Mouse (Mus musculus) CD4-positive, CD25-positive, alpha-beta regulatory T cell, adult 2 months (primary cell): Measurements from ENCODE around the gene Gemin5.
"Not testable (repeated sequence)": the region's sequence is repeated elsewhere in the genome, so short reads cannot be mapped to it uniquely, and the experiment has no call there.

Source experiments
- DNase-seq: peaks from one replicate; pipeline ENCODE4 v3.0.0-alpha.2; 2012; ENCODE audit warnings: low read depth, low spot score

The Gemin5 gene

DNA sequence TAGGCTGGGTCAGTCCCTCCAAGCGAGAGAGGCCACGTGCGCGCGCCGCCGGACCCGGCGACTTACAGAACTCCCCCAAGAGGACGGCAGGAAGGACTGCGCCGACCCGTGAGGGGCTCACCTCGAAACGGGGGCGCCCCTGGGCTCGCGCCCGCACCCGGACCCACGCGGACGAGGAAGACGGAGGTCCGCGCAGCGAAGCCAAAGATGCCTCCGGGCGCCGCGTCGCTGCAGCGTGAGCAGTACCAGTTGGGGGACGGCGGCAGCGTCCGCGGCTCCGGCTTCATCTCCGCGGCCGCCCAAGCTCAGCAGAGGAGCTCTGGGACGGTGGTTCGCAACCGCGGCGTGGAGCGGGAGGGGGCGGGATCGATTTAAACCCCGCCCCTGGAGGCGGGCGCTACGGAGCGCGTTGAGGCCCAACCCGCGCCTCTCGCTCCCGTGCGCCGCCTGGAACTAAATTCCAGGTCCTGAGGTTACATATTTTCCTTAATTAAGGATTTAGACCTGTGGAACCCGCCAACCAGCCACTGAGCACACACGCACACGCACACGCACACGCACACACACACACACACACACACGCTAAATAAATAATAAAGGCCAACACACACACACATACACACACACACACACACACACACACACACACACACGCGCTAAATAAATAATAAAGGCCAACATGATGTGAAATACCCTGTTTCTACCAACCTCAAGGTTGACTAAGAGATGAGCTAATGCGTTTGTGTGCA, at the start of gene Gemin5:
Gene Gemin5, minus strand, starts transcription at position 373 of the 749 bp plus-strand sequence.
- peak; percentile 89 for DNase-seq

DNA sequence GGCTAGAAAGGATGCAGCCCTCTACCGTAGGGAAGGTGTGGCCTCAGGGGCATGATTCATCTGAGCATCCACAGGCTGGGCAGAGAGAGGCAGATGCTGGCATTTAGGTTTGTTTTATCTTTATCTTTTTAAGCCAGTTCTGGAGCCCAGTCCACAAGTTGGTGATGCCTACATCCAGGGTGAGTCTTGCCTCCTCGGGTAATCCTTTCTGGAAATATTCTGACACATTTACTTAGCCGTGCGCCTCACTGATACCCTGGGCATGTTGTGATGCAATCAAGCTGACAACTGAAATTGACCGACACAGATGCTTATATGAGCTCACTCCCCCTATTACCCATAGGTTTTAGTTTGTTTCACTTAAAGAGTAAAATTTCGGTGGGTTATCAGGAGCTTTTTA, 48.5 kb upstream of the Gemin5 start:
- peak; percentile 31 for DNase-seq

DNA sequence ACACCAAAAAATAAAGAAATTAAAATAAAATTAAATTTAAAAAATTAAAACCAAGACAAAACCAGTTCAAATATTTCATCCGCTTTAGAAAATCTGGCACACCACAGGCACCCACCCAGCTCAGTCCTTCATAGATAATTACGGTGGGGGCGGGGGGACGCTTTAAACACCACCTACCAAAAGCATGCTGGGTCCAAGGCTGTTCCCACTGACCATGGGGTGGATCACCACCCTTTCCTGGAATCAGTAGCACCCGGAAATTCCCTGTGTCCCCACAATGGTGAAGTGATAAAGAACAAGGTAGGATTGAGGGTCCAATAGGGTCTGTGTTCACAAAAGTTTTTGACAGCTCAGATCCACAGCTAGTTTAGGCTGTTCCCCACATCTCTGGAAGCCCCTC, 47.5 kb upstream of the Gemin5 start:
- no peak for DNase-seq

DNA sequence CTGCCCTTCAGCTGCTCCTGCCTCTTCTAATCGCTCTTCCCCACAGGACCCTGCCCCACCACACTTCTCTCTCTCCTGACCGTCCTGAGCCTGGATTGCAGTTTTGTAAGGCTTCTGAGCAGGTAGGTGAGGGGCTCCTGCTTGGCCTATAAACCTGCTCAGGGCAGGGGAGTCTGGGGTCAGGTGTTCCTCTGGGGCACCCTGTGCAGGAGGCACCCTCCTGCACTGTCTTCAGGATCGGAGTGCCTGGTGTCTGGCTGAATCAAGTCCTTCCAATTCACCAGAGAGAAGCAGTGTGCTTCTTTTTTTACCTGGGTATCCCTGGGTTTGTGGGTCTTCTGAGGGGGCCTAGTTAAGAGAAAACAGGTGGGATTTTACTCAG, 46.7 kb upstream of the Gemin5 start:
- not testable (repeated sequence) for DNase-seq

DNA sequence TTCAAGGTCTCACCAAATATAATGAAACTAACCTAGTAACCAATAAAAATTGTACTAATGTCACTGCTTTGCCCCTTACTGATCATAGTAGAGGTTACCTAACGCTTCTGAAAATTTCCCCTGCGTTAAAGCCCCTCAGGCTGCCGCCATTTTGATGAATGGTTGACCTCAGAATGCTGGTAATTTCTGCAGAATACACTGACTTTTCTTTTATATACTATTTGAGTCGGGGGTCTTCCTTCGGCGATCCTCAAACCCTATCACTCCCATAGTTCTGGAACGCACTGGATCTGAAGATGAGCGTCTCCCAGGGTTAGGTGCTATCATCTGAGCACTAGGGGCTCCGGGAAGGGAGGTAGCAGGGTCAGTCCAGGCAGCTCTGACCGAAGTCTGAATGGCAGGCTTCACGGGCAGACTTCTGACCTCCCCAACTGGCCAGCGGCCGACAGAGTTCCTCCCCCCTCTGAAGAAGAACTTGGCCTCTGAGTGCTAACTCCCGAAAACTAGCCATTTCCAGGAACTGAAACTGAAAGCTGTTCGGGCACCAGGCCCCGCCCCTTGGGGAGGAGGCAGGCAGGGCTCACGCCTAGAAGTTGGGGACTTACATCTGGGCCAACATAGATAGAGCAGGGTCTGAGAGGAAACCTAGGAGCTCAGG, 46.2 kb upstream of the Gemin5 start:
- DNase-seq = peak; percentile 88

DNA sequence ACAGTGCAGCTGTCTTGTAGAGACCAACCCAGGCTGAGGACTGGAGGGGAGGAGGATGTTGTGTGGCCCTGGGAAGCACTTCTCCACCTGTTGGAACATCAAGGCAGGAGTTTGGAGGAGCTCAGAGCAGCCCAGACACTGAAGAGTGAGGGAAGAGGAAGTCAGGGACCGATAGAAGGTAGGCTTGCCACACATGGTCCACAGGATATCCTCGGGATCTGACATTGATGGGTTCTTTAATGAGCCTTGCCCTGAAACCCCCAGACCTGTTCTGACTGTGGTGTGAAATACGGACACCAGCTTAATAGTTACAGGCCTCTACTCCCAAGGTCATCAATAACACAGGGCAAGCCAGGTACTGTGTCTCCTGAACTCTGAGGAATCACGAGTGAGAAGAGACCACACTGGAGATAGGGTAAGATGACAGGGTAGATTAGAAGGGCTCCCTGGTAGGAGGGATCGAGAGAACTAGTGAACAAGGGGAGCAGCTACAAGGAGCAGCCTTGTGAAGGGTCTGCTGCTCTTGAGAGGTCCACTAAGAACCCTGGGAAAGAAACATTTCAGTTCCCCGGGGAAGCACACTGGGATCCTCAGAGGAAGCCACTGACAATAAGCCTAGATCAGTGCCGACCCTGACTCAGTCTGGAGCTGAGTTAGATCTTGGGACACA, 45.5 kb upstream of the Gemin5 start:
- no peak for DNase-seq

DNA sequence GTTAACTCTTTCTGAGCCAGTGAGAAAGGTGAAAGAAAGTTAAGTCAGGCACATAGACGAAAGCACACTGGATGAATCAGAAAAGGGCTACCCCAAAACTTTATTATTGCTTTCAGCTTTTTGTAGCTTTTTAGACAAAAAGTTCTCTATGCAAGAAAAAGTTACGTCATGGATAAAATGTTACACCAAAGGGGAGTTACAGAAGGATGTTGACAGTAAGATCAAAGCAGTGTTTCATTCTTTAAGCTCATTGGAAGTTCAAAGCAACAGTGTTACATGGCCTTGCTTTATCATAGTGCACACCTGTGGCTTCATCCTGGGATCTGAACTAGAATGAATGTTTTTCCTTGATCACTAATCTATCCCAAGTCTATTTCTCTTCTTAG, 43.3 kb upstream of the Gemin5 start:
- peak; percentile 74 for DNase-seq

DNA sequence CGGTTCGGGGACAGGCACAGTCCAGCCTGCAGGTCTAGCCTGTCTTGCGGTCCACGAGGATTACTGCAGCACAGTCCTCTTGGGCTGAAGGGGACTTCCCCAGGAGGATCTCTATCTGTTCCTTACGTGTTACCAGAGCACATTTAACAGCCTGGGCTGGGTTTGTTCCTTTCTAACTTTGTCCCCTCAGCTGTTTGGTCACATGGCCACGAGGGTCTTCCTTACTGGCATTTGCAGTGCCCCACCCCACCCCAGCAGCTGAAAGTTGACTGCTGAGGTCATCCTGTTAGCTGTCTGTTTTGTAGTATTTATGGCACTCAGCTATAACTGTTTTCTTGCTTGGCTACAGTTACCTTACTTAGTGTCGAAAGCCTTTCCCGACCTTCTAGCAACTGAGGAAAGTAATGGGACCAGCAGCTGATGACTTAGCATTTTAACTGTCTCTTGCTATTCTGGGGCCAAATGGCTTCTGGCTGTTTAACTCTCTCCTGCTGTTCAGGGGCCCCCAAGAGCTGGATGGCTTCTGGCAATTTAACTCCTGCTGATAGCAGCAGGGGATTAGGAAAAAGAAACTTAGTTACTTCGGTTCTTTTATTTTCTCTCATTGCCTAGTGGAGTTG, 42.8 kb upstream of the Gemin5 start:
- peak; percentile 74 for DNase-seq

DNA sequence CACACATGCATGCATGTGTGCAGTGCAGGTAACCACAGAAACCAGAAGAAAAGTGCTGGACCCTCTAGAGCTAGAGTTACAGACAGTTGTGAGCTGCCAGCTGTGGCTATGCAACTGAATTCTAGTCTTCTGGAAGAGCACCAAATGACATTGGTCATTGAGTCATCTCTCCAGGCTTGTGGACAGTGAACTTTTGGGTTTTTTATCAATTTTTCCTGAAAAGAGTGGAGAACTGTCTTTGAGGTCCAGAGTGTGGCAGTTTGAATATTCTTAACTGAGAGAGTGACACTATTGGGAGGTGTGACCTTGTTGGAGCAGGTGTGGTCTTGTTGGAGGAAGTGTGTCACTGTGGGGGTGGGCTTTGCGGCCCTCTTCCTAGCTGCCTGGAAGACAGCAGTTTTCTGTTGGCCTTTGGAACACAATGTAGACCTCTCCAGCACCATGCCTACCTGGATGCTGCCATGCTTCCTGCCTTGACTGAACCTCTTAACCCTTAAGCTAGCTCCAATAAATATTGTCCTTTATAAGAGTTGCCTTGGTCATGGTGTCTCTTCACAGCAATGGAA, 42.1 kb upstream of the Gemin5 start:
- DNase-seq = peak; percentile 42

DNA sequence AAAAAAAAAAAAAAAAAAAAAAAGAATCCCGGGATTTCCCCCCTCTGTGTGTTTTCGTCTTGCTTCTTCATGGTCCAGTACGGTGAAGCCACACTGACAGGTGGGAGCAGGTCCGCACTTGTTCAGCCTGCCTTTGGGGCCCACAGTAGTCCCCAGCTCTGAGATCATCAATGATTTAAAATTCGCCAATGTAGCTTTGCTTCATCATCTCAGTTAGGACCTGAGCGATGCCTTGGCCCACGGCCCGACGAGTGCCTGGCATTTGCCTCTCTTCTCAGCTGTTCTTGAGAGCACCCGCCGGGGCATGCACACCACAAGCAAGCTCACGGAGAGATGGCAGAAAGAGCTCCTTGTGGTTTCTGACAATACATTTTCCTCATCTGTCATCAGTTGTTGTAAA, 32.7 kb upstream of the Gemin5 start:
- peak; percentile 56 for DNase-seq

DNA sequence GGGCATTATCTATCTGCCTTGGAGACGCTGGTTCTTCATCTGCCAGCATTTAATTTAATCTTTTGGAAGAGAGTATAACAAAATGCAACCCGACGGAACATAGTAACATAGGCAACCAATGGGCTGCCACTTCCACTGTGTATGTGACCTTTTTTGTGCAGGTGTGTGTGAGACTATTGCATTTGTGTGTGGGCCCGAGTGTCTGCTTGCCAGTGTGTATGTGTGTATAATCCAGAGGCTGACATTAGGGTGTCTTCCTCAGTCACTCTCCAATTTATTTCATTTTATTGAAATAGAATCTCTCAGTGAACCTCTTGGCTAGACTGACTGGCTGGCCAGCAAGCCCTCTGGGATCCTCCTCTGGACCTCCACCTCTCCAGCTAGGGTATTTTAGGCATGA, 31.9 kb upstream of the Gemin5 start:
- DNase-seq = peak; percentile 37

DNA sequence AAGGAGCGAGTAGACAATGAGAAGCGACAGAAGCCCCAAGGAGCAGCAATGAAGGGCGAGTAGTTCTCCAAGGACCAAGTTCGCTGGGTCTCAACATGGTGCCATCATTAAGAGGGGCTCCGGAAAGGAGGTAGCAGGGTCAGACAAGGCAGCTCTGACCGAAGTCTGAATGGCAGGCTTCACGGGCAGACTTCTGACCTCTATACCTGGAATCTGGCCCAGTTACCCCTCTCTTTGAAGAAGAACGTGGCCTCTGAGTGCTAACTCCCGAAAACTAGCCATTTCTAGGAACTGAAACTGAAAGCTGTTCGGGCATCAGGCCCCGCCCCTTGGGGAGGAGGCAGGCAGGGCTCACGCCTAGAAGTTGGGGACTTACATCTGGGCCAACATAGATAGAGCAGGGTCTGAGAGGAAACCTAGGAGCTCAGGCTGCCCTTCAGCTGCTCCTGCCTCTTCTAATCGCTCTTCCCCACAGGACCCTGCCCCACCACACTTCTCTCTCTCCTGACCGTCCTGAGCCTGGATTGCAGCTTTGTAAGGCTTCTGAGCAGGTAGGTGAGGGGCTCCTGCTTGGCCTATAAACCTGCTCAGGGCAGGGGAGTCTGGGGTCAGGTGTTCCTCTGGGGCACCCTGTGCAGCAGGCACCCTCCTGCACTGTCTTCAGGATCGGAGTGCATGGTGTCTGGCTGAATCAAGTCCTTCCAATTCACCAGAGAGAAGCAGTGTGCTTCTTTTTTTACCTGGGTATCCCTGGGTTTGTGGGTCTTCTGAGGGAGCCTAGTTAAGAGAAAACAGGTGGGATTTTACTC, 31.1 kb upstream of the Gemin5 start, which contains the start of the genes Igtp and Irgm2:
Gene Igtp, plus strand, starts transcription at position 328 of the 809 bp plus-strand sequence.
Gene Irgm2, plus strand, starts transcription at position 390 of the 809 bp plus-strand sequence.
- DNase-seq = peak; percentile 90

DNA sequence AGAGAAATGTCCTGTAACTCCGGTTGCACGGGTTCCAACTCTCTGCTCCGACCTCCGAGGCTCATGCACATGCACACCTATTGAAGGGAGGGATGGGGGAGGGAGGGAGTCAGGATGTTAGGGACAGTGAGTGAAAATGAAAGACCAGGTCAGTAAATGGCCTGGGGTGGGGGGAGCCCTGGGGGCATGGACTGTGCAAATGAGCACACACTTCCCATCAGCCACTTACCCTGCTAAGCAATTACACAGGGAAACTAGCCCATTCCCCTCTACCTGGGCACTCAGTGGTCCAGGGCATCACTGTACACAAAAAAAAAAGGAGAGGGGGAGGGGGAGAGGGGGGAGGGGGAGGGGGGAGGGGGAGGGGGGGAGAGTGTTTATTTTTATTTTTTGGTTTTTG, 30.3 kb upstream of the Gemin5 start:
- DNase-seq = no peak

DNA sequence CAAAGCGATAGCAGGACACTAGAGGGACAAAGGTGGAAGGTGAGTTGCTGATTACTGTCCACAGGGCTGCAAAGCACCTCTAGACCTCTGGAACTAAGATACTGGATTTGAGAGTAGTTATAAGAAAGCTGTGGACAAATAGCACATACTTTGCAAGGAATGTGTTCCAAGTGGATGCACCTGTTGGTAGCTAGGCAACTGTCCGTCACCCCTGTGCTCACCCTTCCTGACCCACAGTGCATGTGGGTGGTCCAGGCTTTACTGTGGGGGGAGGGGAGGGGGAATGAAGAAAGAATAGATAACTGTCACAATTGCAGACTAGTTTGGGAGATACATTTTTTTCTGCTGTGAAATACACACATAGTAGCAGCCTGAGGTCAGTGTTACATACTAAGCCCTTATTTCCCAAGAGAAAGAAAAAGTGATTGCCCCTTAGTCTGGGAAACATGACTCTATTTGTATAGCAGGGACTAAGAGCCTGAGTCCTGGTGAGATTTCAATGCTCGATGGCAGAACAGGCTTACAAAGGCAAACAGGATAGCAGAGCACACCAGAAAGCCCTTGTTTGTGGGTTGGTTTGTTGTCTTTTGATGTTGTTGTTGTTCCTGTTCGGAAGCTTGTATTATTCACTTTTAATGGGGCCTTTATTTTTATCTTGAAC, 25.7 kb upstream of the Gemin5 start:
- no peak for DNase-seq

DNA sequence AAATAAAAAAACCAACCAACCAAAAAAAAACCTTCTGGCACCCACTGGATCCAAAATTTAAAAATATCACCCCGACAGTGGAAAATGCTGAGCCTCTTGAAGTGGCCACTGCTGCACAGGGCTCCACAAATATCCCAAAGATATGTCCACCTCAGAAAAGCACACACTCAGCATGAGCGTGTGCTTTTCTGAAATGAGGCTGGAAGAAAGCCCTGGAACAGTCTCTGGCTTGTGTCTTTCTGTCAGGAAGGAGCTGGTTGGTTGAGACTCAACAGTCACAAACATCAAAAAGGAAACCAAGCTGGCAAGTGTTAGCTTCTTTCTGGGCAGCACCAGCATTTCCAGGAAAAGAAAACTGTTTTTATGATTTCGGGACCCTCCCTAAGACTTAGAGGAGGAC, 25.0 kb upstream of the Gemin5 start:
- peak; percentile 34 for DNase-seq

DNA sequence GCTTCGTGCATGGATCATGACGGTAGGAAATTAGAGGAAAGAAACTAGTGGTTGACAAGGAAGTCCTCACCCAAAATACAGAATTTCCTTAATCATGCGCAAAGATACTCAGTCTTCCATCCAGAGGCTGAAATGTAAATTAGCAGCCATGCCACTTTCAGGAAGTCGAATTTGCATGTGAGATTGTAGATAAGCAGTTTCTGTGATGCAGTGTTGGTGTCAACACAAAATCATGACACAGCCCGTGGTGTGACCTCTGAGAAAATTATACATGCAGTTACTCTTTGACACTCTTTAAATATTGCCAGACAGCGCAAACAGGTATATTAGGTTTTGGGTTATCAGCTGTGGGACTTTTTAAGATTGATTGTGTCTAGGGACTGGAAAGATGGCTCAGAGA, 21.3 kb upstream of the Gemin5 start:
- DNase-seq = peak; percentile 65

DNA sequence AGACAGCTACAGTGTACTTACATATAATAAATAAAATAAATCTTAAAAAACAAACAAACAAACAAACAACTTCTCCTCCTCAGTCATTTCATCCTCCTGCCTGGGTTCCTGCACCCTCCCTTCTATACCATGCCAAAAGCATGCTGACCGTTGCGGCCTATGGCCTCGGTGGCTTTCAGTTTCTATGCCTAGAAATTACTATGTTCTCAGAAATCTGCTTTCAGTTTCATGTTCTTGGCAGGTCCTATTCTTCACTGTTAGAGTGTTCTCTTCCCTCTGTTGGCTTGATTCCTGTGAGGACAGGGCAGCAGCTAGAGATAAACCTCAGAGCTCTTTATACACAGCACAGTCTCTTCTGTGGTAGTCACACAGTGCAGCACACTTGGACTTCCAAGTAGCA, 15.2 kb upstream of the Gemin5 start:
- DNase-seq = peak; percentile 66

DNA sequence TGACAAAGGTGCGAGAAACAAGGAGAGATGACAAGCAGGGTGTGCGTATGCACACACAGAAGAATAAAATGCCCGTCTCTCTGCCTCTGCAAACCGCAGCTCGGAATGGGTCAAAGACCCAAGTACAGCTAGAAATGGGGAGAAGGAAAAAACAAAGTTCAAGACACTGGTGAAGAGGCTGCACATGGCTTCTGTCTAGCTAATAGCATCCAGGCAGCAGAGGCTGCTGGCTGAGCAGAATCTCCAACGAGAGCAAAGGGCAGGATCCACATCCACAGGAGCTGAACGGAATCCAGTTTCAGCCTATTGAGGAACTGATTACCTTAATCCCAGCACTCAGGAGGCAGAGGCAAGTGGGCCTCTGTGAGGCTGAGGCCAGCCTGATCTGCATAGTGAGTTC, 12.4 kb upstream of the Gemin5 start:
- no peak for DNase-seq

DNA sequence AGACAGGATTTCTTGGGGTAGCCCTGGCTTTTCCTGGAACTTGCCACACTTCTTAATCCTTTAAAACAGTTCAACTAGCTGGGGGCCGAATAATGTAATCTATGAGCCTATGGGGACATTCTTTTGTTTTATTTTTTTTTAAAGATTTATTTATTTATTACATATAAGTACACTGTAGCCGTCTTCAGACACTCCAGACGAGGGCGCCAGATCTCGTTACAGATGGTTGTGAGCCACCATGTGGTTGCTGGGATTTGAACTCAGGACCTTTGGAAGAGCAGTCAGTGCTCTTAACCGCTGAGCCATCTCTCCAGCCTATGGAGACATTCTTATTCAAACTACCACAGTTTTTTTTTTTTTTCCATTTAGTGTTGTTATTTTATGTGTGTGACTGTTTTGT, 11.6 kb upstream of the Gemin5 start:
- DNase-seq = peak; percentile 48

DNA sequence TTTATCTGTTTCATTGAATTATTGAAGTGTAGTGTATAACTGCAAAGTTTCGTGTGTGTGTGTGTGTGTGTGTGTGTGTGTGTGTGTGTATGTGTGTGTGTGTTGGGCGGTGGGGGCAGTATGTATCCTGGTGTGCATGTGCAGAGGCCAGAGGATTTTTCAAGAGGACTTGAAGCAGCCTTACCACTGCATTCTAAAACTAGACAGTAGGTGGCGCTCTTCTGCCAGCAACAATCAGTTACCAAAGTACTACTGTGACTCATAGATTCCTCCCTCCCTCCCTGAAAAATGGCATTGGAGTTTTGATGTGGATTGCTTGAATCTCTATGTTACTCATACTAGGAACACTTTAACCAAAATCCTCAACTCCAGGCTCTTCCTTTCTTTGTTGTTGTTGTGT, 11.2 kb upstream of the Gemin5 start:
- DNase-seq = peak; percentile 95
